Mouse (Mus musculus) G1E (cell line): ENCODE results near the gene Gm3409.

Experiments used
- CTCF ChIP-seq: IDR thresholded peaks from 2 replicates; pipeline ENCODE4 v1.5.1; 2012; ENCODE audit warnings: low read depth, low read length, inconsistent platforms, mixed read lengths
- GATA1 ChIP-seq: IDR thresholded peaks from 2 replicates; pipeline ENCODE4 v1.6.1; 2012; ENCODE audit warnings: borderline replicate concordance, low read length, inconsistent platforms, mixed read lengths
- TAL1 ChIP-seq: conservative IDR thresholded peaks from 2 replicates; pipeline ENCODE4 v1.6.1; 2012; ENCODE audit warnings: low read depth, low read length, inconsistent platforms, mixed read lengths

DNA sequence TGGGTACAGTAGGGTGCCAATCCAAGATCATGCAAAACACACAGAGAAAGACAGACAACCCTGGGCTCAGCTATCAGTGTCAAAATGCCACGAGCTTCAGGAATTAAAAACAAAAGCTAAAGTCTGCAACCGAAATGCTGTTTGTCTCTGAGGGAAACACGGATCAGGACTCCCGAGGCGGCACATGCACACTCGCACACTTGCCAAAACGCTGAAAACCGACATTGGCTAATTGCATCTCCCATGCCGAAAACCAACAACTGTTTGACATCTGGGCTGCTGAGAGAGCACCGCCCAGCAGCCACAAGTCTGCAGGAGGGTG lies 46.7 kb downstream of the Gm3409 start:
- TF ChIP-seq GATA1 (no peak), CTCF (no peak), TAL1 (no peak)
